Mouse (Mus musculus): ENCODE results near the gene Epo. TPM values are rescaled to one million over a fixed set of nuclear protein-coding genes. Genes with fewer than 3 reads are reported as not detected.

Epo gene
- polyA plus RNA-seq, 1 experiment: not detected

DNA sequence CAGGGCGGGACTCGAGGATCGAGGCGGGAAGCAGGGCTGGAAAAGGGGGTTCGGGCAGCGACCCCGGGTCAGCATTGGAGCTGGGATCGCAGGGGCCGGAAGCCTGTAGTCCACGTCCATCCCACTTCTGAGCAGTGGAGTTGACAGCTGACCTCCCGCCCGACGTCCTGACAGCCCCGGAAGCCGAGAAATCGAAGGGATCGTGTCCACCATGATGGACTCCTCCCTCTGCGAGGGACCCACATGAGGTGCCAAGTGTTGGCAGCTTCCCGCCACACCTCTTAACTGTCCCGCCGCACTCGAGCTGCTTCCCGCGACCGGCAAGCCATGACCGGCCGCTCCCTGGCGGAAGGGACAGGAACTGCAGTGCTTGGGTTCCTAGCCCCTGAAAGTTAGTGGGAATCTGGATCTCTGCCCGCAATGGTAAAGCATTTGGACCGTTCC, 30.4 kb downstream of the Epo start:
- Histone ChIP-seq H3K27ac (ENCODE audit: insufficient read depth, low read depth, low read length) (no peak overlapping the region), H3K4me3 (ENCODE audit: insufficient read depth, low read depth, low read length) (peak overlapping the region; percentile 98), H3K4me1 (ENCODE audit: control insufficient read depth, insufficient read depth, low read length) (peaks cover 5% of the 10 kb centered on the region; the same call in 1 of the 2 replicates)
- under 1% methylated on average over 29 of the region's 30 CpGs for WGBS
- TF ChIP-seq POLR2A (IDR thresholded peaks at IDR 0.05; ENCODE audit: insufficient read depth, low read depth, low read length) (no peak), CTCF (IDR thresholded peaks at IDR 0.05; ENCODE audit: insufficient read depth, low read depth, low read length) (peak; percentile 98)

DNA sequence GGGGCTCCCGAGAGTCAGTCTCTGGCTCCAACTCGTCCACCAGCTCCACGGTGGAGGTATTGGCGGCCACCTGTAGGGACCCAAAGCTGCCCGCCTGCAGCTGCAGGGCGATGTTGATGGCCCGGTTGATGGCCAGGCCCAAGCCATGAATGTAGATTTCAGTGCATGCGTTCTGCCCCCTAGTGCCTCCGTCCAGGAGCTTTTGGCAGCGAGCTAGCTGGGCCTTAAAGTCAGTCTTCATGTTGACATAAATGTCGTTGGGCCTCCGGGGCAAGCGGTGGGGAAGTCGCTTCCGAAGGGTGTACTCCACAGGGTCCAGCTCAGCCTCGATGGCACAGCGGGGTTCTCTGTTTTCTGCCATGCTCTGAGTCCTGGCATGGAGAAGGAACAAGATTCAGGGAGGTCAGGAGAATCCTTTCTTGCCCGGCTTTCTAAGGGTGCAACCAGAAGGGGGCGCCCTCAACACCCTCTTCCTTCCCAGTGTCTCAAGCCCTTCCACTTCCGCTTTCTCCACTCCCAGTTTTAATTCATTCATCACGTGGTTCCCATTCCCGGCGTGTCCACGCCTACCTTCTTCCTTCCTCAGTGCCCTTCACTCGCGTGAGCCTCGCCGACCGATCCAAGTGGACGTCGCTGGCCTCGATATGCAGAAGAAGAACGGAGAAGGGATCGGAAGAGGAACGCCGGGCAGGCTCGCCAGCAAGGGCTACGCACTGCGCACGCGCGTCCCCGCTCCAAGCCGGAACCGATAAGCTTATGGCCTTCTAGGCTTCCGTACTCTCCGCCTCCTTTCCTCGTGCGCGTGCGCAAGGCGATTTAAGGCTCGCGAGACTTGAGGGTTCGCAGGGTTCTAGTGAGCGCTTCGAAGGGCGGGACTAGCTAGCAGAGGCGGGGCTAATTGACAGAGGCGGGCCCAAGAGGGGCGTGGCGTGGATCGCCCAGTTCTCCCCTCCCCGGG, 31.1 kb downstream of the Epo start, which contains the start of gene Pop7:
TSS of gene Pop7 (minus strand) at position 810 of the 958 bp plus-strand sequence.
- peak within 1 kb of the TSS; percentile 98 for H3K4me3 ChIP-seq (ENCODE audit: insufficient read depth, low read depth, low read length)
- peaks cover 5% of the 10 kb centered on the region; the same call in 1 of the 2 replicates for H3K4me1 ChIP-seq (ENCODE audit: control insufficient read depth, insufficient read depth, low read length)
- WGBS: under 1% methylated on average over 64 of the region's 64 CpGs
- peak within 1 kb of the TSS; percentile 99 for H3K27ac ChIP-seq (ENCODE audit: insufficient read depth, low read depth, low read length)
- TF ChIP-seq POLR2A (IDR thresholded peaks at IDR 0.05; ENCODE audit: insufficient read depth, low read depth, low read length) (peak; percentile 67; the same call in 1 of the 2 replicates), CTCF (IDR thresholded peaks at IDR 0.05; ENCODE audit: insufficient read depth, low read depth, low read length) (peak; percentile 75)

DNA sequence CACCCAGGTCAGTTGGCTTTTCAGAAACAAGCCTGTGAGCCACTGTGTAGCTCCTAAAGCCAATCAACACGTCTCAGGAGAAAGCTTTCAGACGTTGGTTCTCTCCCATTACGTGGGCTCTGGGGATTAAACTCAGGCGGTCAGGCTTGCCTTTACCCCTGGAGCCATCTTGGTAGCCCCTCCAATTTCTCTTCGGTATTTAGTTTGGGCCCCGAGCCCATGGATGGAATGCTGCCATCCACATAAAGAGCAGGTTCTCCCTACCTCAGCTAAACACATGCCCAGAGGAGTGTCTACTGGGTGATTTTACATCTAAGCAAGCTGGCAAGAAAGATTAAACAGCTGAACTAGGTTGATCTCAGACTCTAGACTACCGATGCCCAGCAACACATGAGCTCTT, 32.9 kb downstream of the Epo start:
- Histone ChIP-seq H3K27ac (ENCODE audit: insufficient read depth, low read depth, low read length) (no peak overlapping the region), H3K4me3 (ENCODE audit: insufficient read depth, low read depth, low read length) (no peak overlapping the region), H3K4me1 (ENCODE audit: control insufficient read depth, insufficient read depth, low read length) (peaks cover 5% of the 10 kb centered on the region; the same call in 1 of the 2 replicates)
- 92% methylated on average over 7 of the region's 7 CpGs for WGBS
- TF ChIP-seq POLR2A (IDR thresholded peaks at IDR 0.05; ENCODE audit: insufficient read depth, low read depth, low read length) (no peak), CTCF (IDR thresholded peaks at IDR 0.05; ENCODE audit: insufficient read depth, low read depth, low read length) (no peak)

GRCm38 (mm10) chr5:137493831-137494230, 39.2 kb downstream of the Epo start:
- Histone ChIP-seq H3K4me1 (ENCODE audit: control insufficient read depth, insufficient read depth, low read length) (peaks cover 9% of the 10 kb centered on the region), H3K4me3 (ENCODE audit: insufficient read depth, low read depth, low read length) (no peak overlapping the region), H3K27ac (ENCODE audit: insufficient read depth, low read depth, low read length) (no peak overlapping the region)
- WGBS: 63% methylated on average over 13 of the region's 13 CpGs
- TF ChIP-seq CTCF (IDR thresholded peaks at IDR 0.05; ENCODE audit: insufficient read depth, low read depth, low read length): no peak
- no peak for TF ChIP-seq POLR2A (IDR thresholded peaks at IDR 0.05; ENCODE audit: insufficient read depth, low read depth, low read length)

GRCm38 (mm10) chr5:137491559-137491958, 41.5 kb downstream of the Epo start:
- Histone ChIP-seq H3K4me1 (ENCODE audit: control insufficient read depth, insufficient read depth, low read length) (peaks cover 9% of the 10 kb centered on the region), H3K27ac (ENCODE audit: insufficient read depth, low read depth, low read length) (no peak overlapping the region), H3K4me3 (ENCODE audit: insufficient read depth, low read depth, low read length) (no peak overlapping the region)
- 46% methylated on average over 4 of the region's 4 CpGs for WGBS
- no peak for TF ChIP-seq CTCF (IDR thresholded peaks at IDR 0.05; ENCODE audit: insufficient read depth, low read depth, low read length)
- TF ChIP-seq POLR2A (IDR thresholded peaks at IDR 0.05; ENCODE audit: insufficient read depth, low read depth, low read length): no peak

DNA sequence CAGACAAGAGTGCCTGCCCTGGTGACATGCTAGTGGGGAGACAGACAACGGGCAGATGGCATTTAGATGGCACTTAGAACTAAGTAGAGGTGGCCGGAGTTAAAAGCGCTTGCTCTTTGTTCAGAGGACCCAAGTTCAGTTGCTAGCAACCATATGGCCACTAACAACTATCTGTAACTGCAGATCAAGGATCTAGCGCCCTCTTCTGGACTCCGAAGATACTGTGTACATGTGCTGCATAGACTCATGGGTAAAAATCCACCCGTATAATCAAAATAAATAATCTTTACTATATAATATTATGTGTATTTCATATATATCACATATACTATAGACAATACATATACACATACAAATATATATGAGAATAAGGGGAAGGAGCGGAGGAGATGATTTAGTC, 45.4 kb downstream of the Epo start:
- H3K4me3 ChIP-seq (ENCODE audit: insufficient read depth, low read depth, low read length): no peak overlapping the region
- 89% methylated on average over 7 of the region's 7 CpGs for WGBS
- no peak overlapping the region for H3K27ac ChIP-seq (ENCODE audit: insufficient read depth, low read depth, low read length)

GRCm38 (mm10) chr5:137485851-137486155, 47.2 kb downstream of the Epo start:
- Histone ChIP-seq H3K4me3 (ENCODE audit: insufficient read depth, low read depth, low read length) (no peak overlapping the region), H3K27ac (ENCODE audit: insufficient read depth, low read depth, low read length) (no peak overlapping the region), H3K4me1 (ENCODE audit: control insufficient read depth, insufficient read depth, low read length) (peaks cover 4% of the 10 kb centered on the region)
- TF ChIP-seq POLR2A (IDR thresholded peaks at IDR 0.05; ENCODE audit: insufficient read depth, low read depth, low read length): no peak
- no peak for TF ChIP-seq CTCF (IDR thresholded peaks at IDR 0.05; ENCODE audit: insufficient read depth, low read depth, low read length)
- WGBS: 5% methylated on average over 17 of the region's 17 CpGs

More for the DNA sequence above, 45.4 kb downstream of the Epo start:
- TF ChIP-seq CTCF (IDR thresholded peaks at IDR 0.05; ENCODE audit: insufficient read depth, low read depth, low read length) (no peak), POLR2A (IDR thresholded peaks at IDR 0.05; ENCODE audit: insufficient read depth, low read depth, low read length) (no peak)
- peaks cover 12% of the 10 kb centered on the region for H3K4me1 ChIP-seq (ENCODE audit: control insufficient read depth, insufficient read depth, low read length)

- WGBS: 18% methylated on average over 30 of the region's 30 CpGs
- H3K27ac ChIP-seq (ENCODE audit: insufficient read depth, low read depth, low read length): no peak overlapping the region
- H3K4me1 ChIP-seq (ENCODE audit: control insufficient read depth, insufficient read depth, low read length): peaks cover 4% of the 10 kb centered on the region
- TF ChIP-seq CTCF (IDR thresholded peaks at IDR 0.05; ENCODE audit: insufficient read depth, low read depth, low read length) (no peak), POLR2A (IDR thresholded peaks at IDR 0.05; ENCODE audit: insufficient read depth, low read depth, low read length) (no peak)
- no peak overlapping the region for H3K4me3 ChIP-seq (ENCODE audit: insufficient read depth, low read depth, low read length)
Measured at GRCm38 (mm10) chr5:137485071-137485850, 47.8 kb downstream of the Epo start.
